Mouse (Mus musculus) megakaryocyte, embryonic 14.5 days (primary cell): Measurements from ENCODE around the gene Adamts14.

Experiments
- FLI1 ChIP-seq: IDR thresholded peaks from 2 replicates; pipeline ENCODE4 v1.6.1; 2012; ENCODE audit warnings: low read length, inconsistent platforms, mixed read lengths
- GATA1 ChIP-seq: IDR thresholded peaks from 3 replicates; pipeline ENCODE4 v1.6.1; 2012; ENCODE audit warnings: mixed read lengths, low read length, inconsistent platforms, borderline replicate concordance

- TF ChIP-seq GATA1: no peak
- no peak for TF ChIP-seq FLI1
Measured at GRCm38 (mm10) chr10:61263606-61264005, 9.6 kb downstream of the Adamts14 start.
